Mouse (Mus musculus) left cerebral cortex, adult 8-10 months (tissue): ENCODE results near the gene Bhlhb9. TPM values are rescaled to one million over a fixed set of nuclear protein-coding genes. Genes with fewer than 3 reads are reported as not detected.
"Not testable (repeated sequence)": the region's sequence is repeated elsewhere in the genome, so short reads cannot be mapped to it uniquely, and the experiment has no call there.

ENCODE experiments used
- DNase-seq, 2 experiments: peaks; one replicate each; pipeline ENCODE4 v3.0.0; 2022; ENCODE audit warnings: low spot score in 2 of 2
- total RNA-seq, 4 experiments: library from RNA; stranded (reverse); gene quantifications; 2 replicates each; pipeline ENCODE4 v1.2.4; 2022

Gene Bhlhb9
- 10 to 100 TPM; 59.8 to 72.1 (median 67.6) TPM for total RNA-seq

GRCm38 (mm10) chrX:135797212-135797644, at the start of gene Bhlhb9:
Gene Bhlhb9 (plus strand): TSS chrX:135797594.
- peak in 1 of 2 experiments; percentile 43 for DNase-seq

DNA sequence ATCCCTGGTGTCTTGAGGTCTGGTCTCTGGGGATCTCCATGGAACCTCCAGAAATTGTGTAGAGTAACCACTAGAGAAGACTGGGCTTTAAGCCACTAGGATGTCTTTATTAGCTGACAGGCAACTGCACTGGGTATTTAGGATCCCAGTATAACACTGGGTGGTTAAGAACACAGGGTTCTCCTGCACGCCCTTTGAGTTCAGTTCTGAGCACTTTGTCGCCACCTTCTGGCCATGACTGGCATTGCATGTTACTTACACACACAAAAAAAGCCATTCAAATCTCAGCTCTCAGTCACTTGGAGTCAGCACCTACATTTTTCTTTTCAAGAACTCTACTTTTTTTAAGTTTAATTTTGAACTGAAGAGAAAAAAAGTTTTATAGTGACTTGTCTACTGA, 44.6 kb upstream of the Bhlhb9 start:
- DNase-seq: peak in 1 of 2 experiments; percentile 64

- DNase-seq: no peak
Observed at GRCm38 (mm10) chrX:135761707-135762106, 35.7 kb upstream of the Bhlhb9 start.

GRCm38 (mm10) chrX:135768043-135768548, 29.3 kb upstream of the Bhlhb9 start:
- DNase-seq: no peak

DNA sequence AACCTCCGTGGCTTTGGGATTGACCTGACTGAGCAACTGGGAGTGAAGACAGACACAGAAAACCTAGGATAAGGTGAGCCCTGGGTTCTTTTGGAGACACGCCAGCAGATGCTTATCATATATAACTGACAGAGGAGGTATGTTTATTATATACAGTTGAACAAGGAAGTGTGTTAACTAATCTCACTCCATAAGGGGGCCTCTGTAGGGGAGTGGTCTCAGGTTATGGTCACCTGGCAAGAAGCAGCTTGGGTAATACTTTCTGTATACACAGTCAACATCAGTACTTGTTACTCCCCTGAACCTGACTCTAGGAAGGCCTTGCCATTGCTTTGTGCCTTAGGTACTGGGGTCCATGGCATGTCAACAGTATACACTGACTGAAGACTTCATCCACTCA, 28.8 kb upstream of the Bhlhb9 start:
- no peak for DNase-seq

GRCm38 (mm10) chrX:135791536-135791935, 5.9 kb upstream of the Bhlhb9 start:
- DNase-seq: no peak

- DNase-seq: no peak
Observed at GRCm38 (mm10) chrX:135792326-135792725, 5.1 kb upstream of the Bhlhb9 start.

- peak; percentile 35 to 61 for DNase-seq
Observed at GRCm38 (mm10) chrX:135795591-135796304, 1.6 kb upstream of the Bhlhb9 start.

- DNase-seq: not testable (repeated sequence)
Observed at GRCm38 (mm10) chrX:135796305-135797211, 836 bp upstream of the Bhlhb9 start.

- DNase-seq: no peak
Observed at GRCm38 (mm10) chrX:135804149-135804548, 6.8 kb downstream of the Bhlhb9 start.

DNA sequence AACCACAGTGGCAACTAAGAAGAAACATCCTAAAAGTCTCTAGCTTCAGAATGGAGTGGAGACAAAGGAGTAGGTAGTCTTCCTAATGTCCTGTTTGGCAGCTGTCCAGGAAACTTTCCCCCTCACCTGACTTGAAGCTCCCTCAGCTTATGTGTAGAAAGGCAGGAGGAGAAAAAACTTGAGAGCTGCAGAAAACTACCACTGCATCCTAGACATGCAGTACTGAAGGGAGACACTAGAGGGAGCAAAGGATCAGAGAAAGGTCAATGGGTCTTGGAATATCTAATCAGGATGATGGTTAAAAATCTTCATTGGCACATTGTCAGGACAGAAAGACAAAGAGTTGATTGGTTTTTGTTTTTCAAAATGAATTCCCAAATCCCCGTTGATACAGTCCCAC, 8.4 kb downstream of the Bhlhb9 start:
- DNase-seq: no peak

DNA sequence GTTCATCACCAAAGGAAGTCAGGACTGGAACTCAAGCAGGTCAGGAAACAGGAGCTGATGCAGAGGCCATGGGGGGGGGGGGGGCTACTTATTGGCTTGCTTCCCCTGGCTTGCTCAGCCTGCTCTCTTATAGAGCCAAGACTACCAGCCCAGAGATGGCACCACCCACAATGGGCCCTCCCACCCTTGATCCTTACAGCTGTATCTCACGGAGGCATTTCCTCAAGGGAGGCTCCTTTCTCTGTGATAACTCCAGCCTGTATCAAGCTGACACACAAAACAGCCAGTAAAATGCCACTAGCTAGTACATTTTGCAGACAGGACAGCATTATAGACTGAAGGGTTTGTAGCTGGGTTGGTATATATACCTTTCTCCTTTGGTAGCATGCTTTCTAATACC, 38.5 kb downstream of the Bhlhb9 start:
- not testable (repeated sequence) for DNase-seq

DNA sequence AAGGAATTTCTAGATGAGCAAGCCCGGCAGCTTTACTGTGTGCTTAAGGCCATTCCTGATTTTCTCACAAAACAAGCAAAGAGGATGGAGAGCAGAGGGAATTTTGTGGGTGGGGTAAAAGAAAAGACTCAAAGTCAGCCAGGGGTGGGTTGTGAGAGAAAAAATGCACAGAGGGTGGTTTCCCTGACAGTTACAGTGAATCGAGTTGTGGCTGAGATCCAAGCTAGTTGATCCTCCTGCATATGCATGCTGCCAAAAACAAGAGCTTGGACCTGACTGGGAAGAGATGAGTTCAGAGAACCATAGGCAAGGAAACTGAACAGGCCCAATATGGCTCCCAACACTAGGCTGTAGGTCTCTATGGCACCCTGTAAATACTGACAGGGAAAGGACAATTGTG, 40.5 kb downstream of the Bhlhb9 start:
- DNase-seq: no peak

GRCm38 (mm10) chrX:135838521-135839360, 41.3 kb downstream of the Bhlhb9 start, which contains the start of gene Gprasp2:
Gene Gprasp2 (plus strand): TSS chrX:135839034.
- DNase-seq: peak; percentile 45 to 55

GRCm38 (mm10) chrX:135839397-135840391, 42.3 kb downstream of the Bhlhb9 start:
- peak in 1 of 2 experiments; percentile 24 for DNase-seq

GRCm38 (mm10) chrX:135866806-135867205, 69.4 kb downstream of the Bhlhb9 start:
- DNase-seq: not testable (repeated sequence)

GRCm38 (mm10) chrX:135876679-135877078, 79.3 kb downstream of the Bhlhb9 start:
- no peak for DNase-seq

- DNase-seq: no peak
Observed at GRCm38 (mm10) chrX:135879626-135880025, 82.2 kb downstream of the Bhlhb9 start.

- DNase-seq: peak; percentile 47 to 87
Observed at GRCm38 (mm10) chrX:135885411-135886233, 88.2 kb downstream of the Bhlhb9 start.
